Mouse (Mus musculus): ENCODE results near the gene Lyzl4.
A peak's percentile ranks its signal among the peaks of the same experiment; 100 is the strongest.

The Lyzl4 gene

GRCm38 (mm10) chr9:121642001-121642400 lies at the start of gene Lyzl4:
Gene Lyzl4 (minus strand): TSS chr9:121642096.
- peak; percentile 79 for DNase-seq

- DNase-seq: no peak
These were observed 48.8 kb upstream of the Lyzl4 start for GRCm38 (mm10) chr9:121690734-121691133.

- peak; percentile 32 for DNase-seq
These were observed 48.3 kb upstream of the Lyzl4 start for GRCm38 (mm10) chr9:121690200-121690651.

GRCm38 (mm10) chr9:121684702-121685101 lies 42.8 kb upstream of the Lyzl4 start:
- no peak for DNase-seq

- DNase-seq: no peak
These were observed 40.3 kb upstream of the Lyzl4 start for GRCm38 (mm10) chr9:121682037-121682680.

- DNase-seq: no peak
These were observed 39.3 kb upstream of the Lyzl4 start for GRCm38 (mm10) chr9:121681191-121681590.

GRCm38 (mm10) chr9:121679549-121679948 lies 37.7 kb upstream of the Lyzl4 start:
- DNase-seq: no peak

GRCm38 (mm10) chr9:121677476-121677875 lies 35.6 kb upstream of the Lyzl4 start:
- no peak for DNase-seq

GRCm38 (mm10) chr9:121677069-121677468 lies 35.2 kb upstream of the Lyzl4 start:
- no peak for DNase-seq

- no peak for DNase-seq
These were observed 33.7 kb upstream of the Lyzl4 start for GRCm38 (mm10) chr9:121675556-121675955.

GRCm38 (mm10) chr9:121675011-121675410 lies 33.1 kb upstream of the Lyzl4 start:
- DNase-seq: no peak

- no peak for DNase-seq
These were observed 31.8 kb upstream of the Lyzl4 start for GRCm38 (mm10) chr9:121673716-121674115.

GRCm38 (mm10) chr9:121672311-121672710 lies 30.4 kb upstream of the Lyzl4 start:
- no peak for DNase-seq

GRCm38 (mm10) chr9:121671300-121671699 lies 29.4 kb upstream of the Lyzl4 start:
- DNase-seq: no peak

- DNase-seq: peak; percentile 42
These were observed 27.5 kb upstream of the Lyzl4 start for GRCm38 (mm10) chr9:121669348-121669791.

- peak; percentile 33 for DNase-seq
These were observed 25.9 kb upstream of the Lyzl4 start for GRCm38 (mm10) chr9:121667822-121668221.

GRCm38 (mm10) chr9:121666957-121667630 lies 25.2 kb upstream of the Lyzl4 start:
- peak; percentile 71 for DNase-seq

- DNase-seq: peak; percentile 31
These were observed 22.2 kb upstream of the Lyzl4 start for GRCm38 (mm10) chr9:121664104-121664503.

- peak; percentile 39 for DNase-seq
These were observed 21.6 kb upstream of the Lyzl4 start for GRCm38 (mm10) chr9:121663467-121663866.

GRCm38 (mm10) chr9:121659791-121660190 lies 17.9 kb upstream of the Lyzl4 start:
- DNase-seq: no peak

GRCm38 (mm10) chr9:121658248-121658647 lies 16.4 kb upstream of the Lyzl4 start:
- DNase-seq: no peak

- DNase-seq: no peak
These were observed 15.2 kb upstream of the Lyzl4 start for GRCm38 (mm10) chr9:121657143-121657542.

GRCm38 (mm10) chr9:121656322-121656721 lies 14.4 kb upstream of the Lyzl4 start:
- DNase-seq: no peak

GRCm38 (mm10) chr9:121653668-121654067 lies 11.8 kb upstream of the Lyzl4 start:
- no peak for DNase-seq

Measured in right cerebral cortex, postnatal 25 days (tissue).